Mouse (Mus musculus) heart, postnatal 0 days (tissue): ENCODE results near the gene Gprin2.

Source experiments
- CTCF ChIP-seq: IDR thresholded peaks from 2 replicates; pipeline ENCODE4 v1.5.1; 2016; ENCODE audit warnings: antibody characterized with exemption, control low read depth, low read depth
- EP300 ChIP-seq: IDR thresholded peaks from 2 replicates; pipeline ENCODE4 v1.6.1; 2016; ENCODE audit warnings: antibody characterized with exemption, low read depth

- TF ChIP-seq CTCF: no peak
- no peak for TF ChIP-seq EP300
Observed at GRCm38 (mm10) chr14:34225986-34226385, 24.5 kb upstream of the Gprin2 start.
